Mouse (Mus musculus) forebrain, embryonic 12.5 days (tissue): ENCODE results near the gene Slc36a1. TPM values are rescaled to one million over a fixed set of nuclear protein-coding genes. Genes with fewer than 3 reads are reported as not detected.

ENCODE experiments used
- ATAC-seq: fragments of 200-750 bp; cut with Nextera tagmentation; 2 replicates; pipeline ENCODE4 v1.8.0; 2017; ENCODE audit warnings: moderate TSS enrichment; ENCODE audit not compliant: low FRiP score
- H3K27ac ChIP-seq: fragments of 300-500 bp; sonication (generic); 2 replicates; pipeline ENCODE4 v1.5.1; 2016; ENCODE audit warnings: mild to moderate bottlenecking
- H3K27me3 ChIP-seq: fragments of 300-500 bp; sonication (generic); 2 replicates; pipeline ENCODE4 v1.6.1; 2016; ENCODE audit warnings: mild to moderate bottlenecking
- H3K36me3 ChIP-seq: fragments of 300-500 bp; sonication (generic); replicated peaks from 2 replicates; pipeline ENCODE4 v1.6.1; 2016; ENCODE audit warnings: mild to moderate bottlenecking
- H3K4me1 ChIP-seq: fragments of 300-500 bp; sonication (generic); 2 replicates; pipeline ENCODE4 v1.6.1; 2016
- H3K4me2 ChIP-seq: fragments of 300-500 bp; sonication (generic); 2 replicates; pipeline ENCODE4 v1.6.1; 2016; ENCODE audit warnings: mild to moderate bottlenecking, moderate library complexity
- H3K4me3 ChIP-seq: fragments of 300-500 bp; sonication (generic); replicated peaks from 2 replicates; pipeline ENCODE4 v1.5.1; 2016; ENCODE audit warnings: mild to moderate bottlenecking
- H3K9ac ChIP-seq: fragments of 300-500 bp; sonication (generic); 2 replicates; pipeline ENCODE4 v1.6.1; 2016; ENCODE audit warnings: mild to moderate bottlenecking
- H3K9me3 ChIP-seq: fragments of 300-500 bp; sonication (generic); 2 replicates; pipeline ENCODE4 v1.6.1; 2016
- WGBS: fragments of 180-500 bp; shearing (Covaris S2); methylation state at CpG from one replicate; pipeline ENCODE4 v1.1.7; 2016; 5-methylcytosine and 5-hydroxymethylcytosine counted together
- polyA plus RNA-seq: library from polyadenylated mRNA; unstranded; fragments of >200 nt; fragmentation: Nextera tagmentation; extraction: Ambion mirVana; gene quantifications from 2 replicates; pipeline ENCODE4 v1.2.1, GENCODE M21; 2016

Slc36a1 gene
- 1.2 and 1.3 TPM in 2 replicates for polyA plus RNA-seq

DNA sequence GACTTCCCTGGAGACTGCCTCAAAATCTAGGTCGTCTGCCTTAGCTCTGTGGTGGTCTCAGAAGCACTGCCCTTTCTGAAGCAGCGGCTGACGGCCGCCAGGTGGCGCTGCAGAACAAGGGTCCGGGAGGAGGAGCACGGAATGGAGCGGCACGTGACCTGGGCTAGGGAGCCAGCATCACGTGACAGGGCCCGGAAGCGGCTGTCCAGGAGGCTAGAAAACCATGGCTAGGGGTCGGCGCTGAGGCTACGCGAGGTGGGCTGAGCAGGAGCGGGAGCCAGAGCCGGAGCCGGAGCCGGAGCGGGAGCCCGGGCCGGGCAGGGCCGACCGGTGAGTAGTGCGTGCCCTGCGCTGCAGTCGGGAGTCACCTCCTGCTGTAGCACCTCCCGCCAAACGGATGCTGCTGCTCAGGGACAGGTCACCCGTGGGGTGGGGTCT, at the start of gene Slc36a1:
TSS of gene Slc36a1 (plus strand) at position 192 of the 438 bp plus-strand sequence.
- Histone ChIP-seq H3K36me3 (no peaks in the 10 kb centered on the region), H3K4me2 (peak within 1 kb of the TSS; percentile 98), H3K4me1 (peaks cover 12% of the 10 kb centered on the region), H3K27me3 (peaks cover 5% of the 10 kb centered on the region; the same call in 1 of the 2 replicates), H3K9me3 (no peaks in the 10 kb centered on the region), H3K4me3 (peak within 1 kb of the TSS; percentile 83), H3K27ac (no peak within 1 kb of the TSS), H3K9ac (peak within 1 kb of the TSS; percentile 78)
- ATAC-seq: peak; percentile 96
- under 1% methylated on average over 31 of the region's 31 CpGs for WGBS

DNA sequence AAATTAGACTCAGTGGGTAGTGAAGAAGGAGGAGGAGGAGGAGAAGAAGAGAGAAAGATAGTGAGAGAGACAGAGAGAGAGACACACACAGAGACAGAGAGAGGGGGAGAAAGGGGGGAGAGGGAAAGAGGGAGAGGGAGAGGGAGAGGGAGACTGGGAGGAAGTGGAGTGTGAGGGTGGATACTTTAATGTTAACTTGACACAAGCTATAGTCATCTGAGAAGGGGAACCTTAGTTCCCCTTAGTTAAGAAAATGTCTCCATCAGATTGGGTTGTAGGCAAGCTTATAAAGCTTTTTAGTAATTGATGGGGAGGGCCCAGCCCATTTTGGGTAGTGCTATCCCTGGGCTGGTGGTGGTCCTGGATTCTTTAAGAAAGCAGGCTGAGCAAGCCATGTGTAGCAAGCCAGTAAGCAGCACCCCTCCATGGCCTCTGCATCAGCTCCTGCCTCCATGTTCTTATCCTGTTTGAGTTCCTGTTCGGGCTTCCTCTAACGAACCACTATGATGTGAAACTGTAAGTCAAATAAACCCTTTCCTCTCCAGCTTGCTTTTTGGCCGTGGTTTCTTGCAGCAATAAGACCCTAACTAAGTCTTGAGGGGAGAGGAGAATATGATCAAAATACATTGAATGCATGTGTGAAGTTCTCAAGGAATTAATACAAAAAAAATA, 49.6 kb upstream of the Slc36a1 start:
- no peak overlapping the region for H3K4me3 ChIP-seq
- H3K4me2 ChIP-seq: no peak overlapping the region
- H3K9ac ChIP-seq: no peak overlapping the region
- no peaks in the 10 kb centered on the region for H3K9me3 ChIP-seq
- 71% methylated on average over 3 of the region's 3 CpGs for WGBS
- H3K27me3 ChIP-seq: no peaks in the 10 kb centered on the region
- no peaks in the 10 kb centered on the region for H3K36me3 ChIP-seq
- no peak for ATAC-seq
- no peaks in the 10 kb centered on the region for H3K4me1 ChIP-seq
- no peak overlapping the region for H3K27ac ChIP-seq

DNA sequence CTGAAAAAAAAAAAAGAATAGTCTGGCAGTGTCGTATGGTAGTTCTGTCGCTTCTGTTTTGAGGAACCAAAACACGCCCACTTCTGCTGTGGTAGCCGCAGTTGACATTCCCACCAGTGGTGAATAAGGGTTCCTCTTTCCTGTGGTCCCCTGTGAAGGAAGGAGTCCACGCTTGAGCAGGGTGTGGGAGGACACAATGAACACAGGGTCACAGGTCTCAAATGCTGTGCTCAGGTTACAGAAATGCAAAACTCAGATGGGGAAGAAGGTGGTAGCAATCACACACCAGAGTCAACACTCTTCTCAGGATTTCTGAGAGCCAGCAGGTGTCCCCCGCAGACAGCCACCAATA, 49.1 kb upstream of the Slc36a1 start:
- no peak overlapping the region for H3K27ac ChIP-seq
- H3K4me3 ChIP-seq: no peak overlapping the region
- H3K9me3 ChIP-seq: no peaks in the 10 kb centered on the region
- no peaks in the 10 kb centered on the region for H3K27me3 ChIP-seq
- no peak for ATAC-seq
- no peak overlapping the region for H3K9ac ChIP-seq
- H3K4me2 ChIP-seq: no peak overlapping the region
- no peaks in the 10 kb centered on the region for H3K4me1 ChIP-seq
- 85% methylated on average over 6 of the region's 6 CpGs for WGBS
- no peaks in the 10 kb centered on the region for H3K36me3 ChIP-seq

DNA sequence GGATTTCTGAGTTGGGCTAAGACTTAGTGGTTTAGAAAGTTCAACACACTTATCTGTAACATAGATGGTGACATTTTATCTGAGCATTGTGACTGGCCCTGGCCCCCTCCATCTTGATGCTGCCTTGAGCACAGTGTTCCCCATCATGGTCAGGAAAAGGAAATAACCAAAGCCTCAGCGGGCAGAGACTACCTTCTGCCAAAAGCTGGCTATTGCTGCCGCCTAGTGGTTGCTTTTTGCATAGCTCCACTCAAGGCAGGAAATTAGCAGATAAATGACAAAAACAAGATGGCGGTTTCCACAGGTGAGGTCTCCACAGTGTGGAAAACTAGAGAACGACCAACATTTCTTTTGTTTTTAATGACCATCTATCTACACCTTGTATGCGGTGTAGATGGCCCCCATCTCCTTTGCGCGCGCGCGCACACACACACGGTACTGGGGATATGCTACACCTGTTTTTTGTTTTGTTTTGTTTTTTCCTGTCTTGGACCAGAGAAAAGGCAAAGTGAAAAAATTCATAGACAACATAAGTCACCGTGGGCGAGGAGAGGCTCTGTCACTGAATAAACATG, 45.3 kb upstream of the Slc36a1 start:
- H3K9ac ChIP-seq: no peak overlapping the region
- ATAC-seq: no peak
- no peaks in the 10 kb centered on the region for H3K9me3 ChIP-seq
- H3K4me3 ChIP-seq: no peak overlapping the region
- H3K27ac ChIP-seq: no peak overlapping the region
- 53% methylated on average over 13 of the region's 13 CpGs for WGBS
- no peaks in the 10 kb centered on the region for H3K4me1 ChIP-seq
- no peaks in the 10 kb centered on the region for H3K36me3 ChIP-seq
- H3K4me2 ChIP-seq: no peak overlapping the region
- no peaks in the 10 kb centered on the region for H3K27me3 ChIP-seq

DNA sequence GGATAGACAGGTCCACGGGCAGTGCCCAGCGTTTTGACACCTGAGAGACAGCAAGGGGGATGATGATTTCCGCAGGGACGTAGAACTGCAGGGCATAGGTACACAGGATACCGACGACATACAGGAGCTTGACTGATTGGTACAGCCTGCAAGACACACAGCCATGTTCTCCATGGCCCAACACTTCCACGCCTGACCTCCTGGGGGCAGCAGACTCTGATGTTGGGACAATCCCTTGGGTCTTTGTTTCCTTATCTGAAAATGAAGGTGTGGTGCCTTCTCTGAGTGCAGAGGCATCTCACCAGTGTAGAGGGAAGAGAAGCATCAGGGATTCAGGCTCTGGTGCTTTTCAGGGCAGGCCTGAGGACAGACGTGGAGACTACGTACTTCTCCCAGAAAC, 41.5 kb upstream of the Slc36a1 start:
- no peaks in the 10 kb centered on the region for H3K36me3 ChIP-seq
- no peak overlapping the region for H3K4me3 ChIP-seq
- H3K4me1 ChIP-seq: no peaks in the 10 kb centered on the region
- no peak overlapping the region for H3K4me2 ChIP-seq
- no peaks in the 10 kb centered on the region for H3K27me3 ChIP-seq
- no peak overlapping the region for H3K9ac ChIP-seq
- WGBS: 51% methylated on average over 9 of the region's 9 CpGs
- no peaks in the 10 kb centered on the region for H3K9me3 ChIP-seq
- no peak for ATAC-seq
- H3K27ac ChIP-seq: no peak overlapping the region

DNA sequence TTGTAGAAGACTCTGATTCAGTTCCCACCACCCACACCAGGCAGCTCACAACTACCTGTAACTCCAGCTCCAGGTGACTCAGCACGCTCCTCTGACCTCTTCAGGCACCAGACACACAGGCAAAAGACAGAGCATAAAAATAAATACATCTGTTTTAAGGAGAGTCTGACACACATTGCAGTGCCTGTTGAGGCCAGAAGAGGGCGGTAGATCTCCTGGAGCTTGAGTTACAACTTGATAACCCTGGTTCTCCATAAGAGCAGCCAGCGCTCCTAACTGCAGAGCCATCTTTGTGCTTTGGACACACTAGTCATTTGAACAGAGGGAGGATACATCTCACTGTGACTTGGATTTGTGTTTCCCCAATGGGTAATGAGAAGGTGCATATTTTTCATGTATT, 39.4 kb upstream of the Slc36a1 start:
- 44% methylated on average over 3 of the region's 3 CpGs for WGBS
- no peak overlapping the region for H3K4me3 ChIP-seq
- no peaks in the 10 kb centered on the region for H3K9me3 ChIP-seq
- H3K36me3 ChIP-seq: no peaks in the 10 kb centered on the region
- no peaks in the 10 kb centered on the region for H3K27me3 ChIP-seq
- H3K27ac ChIP-seq: no peak overlapping the region
- H3K9ac ChIP-seq: no peak overlapping the region
- no peak overlapping the region for H3K4me2 ChIP-seq
- no peaks in the 10 kb centered on the region for H3K4me1 ChIP-seq
- no peak for ATAC-seq

DNA sequence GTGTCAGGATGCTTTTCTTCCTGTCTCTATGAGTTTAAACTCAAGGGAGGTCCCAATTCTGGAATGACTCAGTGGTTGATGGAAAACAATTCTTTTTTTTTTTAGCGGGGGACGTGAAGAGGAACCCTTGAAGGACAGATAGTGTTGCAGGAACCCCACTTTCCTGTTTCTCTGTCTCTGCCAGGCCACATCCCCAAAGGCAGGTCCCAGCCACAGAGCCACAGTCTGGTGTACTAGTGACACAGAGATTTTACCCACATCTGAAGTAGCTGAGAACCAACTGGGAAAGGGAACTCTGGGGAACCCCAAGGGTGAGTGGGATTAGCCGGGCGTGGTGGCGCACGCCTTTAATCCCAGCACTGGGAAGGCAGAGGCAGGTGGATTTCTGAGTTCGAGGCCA, 38.4 kb upstream of the Slc36a1 start:
- Histone ChIP-seq H3K36me3 (no peaks in the 10 kb centered on the region), H3K4me3 (no peak overlapping the region), H3K27ac (no peak overlapping the region), H3K27me3 (no peaks in the 10 kb centered on the region), H3K9ac (no peak overlapping the region), H3K4me1 (no peaks in the 10 kb centered on the region), H3K9me3 (no peaks in the 10 kb centered on the region), H3K4me2 (no peak overlapping the region)
- ATAC-seq: no peak
- 87% methylated on average over 7 of the region's 7 CpGs for WGBS

DNA sequence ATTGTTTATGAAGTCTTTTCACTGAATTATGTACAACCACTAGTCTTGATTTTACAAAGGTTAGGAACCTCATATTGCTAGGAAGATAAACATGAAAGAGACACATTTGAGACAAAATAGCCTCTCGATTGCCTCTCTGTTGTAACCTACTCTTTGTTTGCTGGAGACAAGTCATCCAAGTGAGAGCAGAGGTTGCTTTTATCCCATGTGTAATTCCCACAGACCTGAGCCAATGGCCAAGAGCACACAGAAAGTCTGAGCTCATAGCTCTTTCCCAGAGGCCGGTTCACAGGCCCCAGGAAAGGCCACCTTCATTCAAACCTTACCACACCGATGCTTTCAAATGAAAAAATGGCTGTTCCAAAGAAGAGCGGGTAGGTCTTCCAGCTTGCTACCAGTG, 35.6 kb upstream of the Slc36a1 start:
- ATAC-seq: no peak
- H3K27ac ChIP-seq: no peak overlapping the region
- no peak overlapping the region for H3K4me3 ChIP-seq
- H3K36me3 ChIP-seq: no peaks in the 10 kb centered on the region
- WGBS: 86% methylated on average over 4 of the region's 4 CpGs
- no peak overlapping the region for H3K4me2 ChIP-seq
- H3K9me3 ChIP-seq: no peaks in the 10 kb centered on the region
- H3K9ac ChIP-seq: no peak overlapping the region
- H3K27me3 ChIP-seq: no peaks in the 10 kb centered on the region
- H3K4me1 ChIP-seq: no peaks in the 10 kb centered on the region

DNA sequence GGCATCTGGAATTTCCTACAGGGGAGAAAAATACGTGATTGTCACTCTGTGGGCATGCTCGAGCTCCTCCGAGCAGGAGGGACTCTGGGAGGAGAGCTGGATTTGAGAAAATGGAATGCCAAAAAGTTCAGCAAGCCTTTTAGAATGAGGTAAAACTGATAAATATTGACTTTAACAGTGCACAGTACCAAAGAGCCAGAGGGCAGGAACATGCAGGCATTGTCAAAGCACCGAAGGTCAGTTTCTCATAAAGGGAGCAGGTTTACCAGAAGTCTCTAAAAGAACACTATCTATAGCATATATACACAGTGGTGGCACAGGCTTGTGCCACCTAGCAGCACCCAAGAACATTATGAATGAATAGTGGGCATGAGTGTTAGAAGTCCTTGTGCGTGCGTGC, 35.2 kb upstream of the Slc36a1 start:
- 92% methylated on average over 6 of the region's 6 CpGs for WGBS
- H3K4me1 ChIP-seq: no peaks in the 10 kb centered on the region
- H3K4me2 ChIP-seq: no peak overlapping the region
- no peak overlapping the region for H3K27ac ChIP-seq
- H3K9me3 ChIP-seq: no peaks in the 10 kb centered on the region
- ATAC-seq: no peak
- no peaks in the 10 kb centered on the region for H3K27me3 ChIP-seq
- no peaks in the 10 kb centered on the region for H3K36me3 ChIP-seq
- no peak overlapping the region for H3K4me3 ChIP-seq
- H3K9ac ChIP-seq: no peak overlapping the region

DNA sequence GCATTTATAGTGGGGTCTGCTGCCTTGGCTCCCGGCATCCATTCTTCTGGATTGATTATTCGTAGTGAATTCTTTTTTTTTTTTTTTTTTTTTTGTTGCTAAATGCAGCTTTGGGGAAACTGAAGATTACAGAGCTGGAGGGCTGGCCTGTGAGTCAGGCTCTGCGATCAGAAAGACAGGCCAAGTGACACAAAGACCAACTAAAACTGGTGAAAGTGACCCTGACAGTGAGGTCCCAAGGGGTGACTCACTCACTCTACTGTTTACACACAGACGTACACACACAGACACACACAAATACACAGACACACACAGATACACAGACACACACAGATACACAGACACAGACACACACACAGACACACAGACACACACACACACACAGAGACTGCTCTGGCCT, 33.6 kb upstream of the Slc36a1 start:
- Histone ChIP-seq H3K9me3 (no peaks in the 10 kb centered on the region), H3K27ac (no peak overlapping the region), H3K9ac (no peak overlapping the region), H3K36me3 (no peaks in the 10 kb centered on the region), H3K4me3 (no peak overlapping the region), H3K4me2 (no peak overlapping the region), H3K27me3 (no peaks in the 10 kb centered on the region), H3K4me1 (no peaks in the 10 kb centered on the region)
- WGBS: 80% methylated on average over 4 of the region's 4 CpGs
- no peak for ATAC-seq

DNA sequence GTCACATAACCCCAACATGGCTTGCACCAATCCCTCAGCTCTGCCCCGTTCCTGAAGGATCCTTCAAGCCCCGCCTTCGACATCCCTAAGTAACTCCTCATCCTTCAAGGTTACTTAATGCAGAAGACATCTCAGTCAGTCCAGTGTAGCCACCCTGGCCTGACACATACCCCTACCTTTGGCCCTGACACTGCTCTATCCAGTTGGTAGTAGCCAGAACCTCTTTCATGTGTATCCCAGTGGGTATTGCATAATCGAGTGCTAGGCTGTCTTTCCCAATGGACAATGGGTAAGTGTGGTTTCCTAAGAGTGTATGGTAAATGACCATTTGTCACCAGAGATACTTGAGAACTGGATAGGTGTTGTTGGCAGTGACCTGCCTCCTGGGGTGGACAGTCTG, 25.3 kb upstream of the Slc36a1 start:
- Histone ChIP-seq H3K9me3 (no peaks in the 10 kb centered on the region), H3K4me1 (no peaks in the 10 kb centered on the region), H3K4me3 (no peak overlapping the region), H3K27me3 (no peaks in the 10 kb centered on the region), H3K4me2 (no peak overlapping the region), H3K9ac (no peak overlapping the region), H3K27ac (no peak overlapping the region), H3K36me3 (no peaks in the 10 kb centered on the region)
- ATAC-seq: no peak
- WGBS: 83% methylated on average over 4 of the region's 4 CpGs

DNA sequence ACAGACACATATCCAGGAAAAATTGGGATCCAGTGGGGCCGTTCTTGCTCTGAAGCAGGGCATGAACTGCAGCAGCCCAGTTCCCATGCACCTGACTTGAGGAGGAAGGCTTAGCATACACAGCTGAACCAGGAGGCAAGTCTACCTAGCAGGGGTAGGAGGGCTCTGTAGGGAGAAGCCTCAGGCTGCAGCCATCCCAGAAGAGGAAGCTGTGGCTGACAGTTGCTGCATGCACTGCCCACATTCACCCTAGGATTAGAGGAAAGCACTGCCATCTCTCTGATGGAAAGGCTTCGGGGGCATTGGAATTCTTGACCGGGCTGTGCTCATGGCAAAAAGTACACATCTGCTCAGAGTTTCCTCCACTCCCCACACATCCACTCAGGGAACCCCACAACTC, 24.3 kb upstream of the Slc36a1 start:
- no peaks in the 10 kb centered on the region for H3K36me3 ChIP-seq
- H3K4me1 ChIP-seq: no peaks in the 10 kb centered on the region
- ATAC-seq: no peak
- H3K27ac ChIP-seq: no peak overlapping the region
- no peaks in the 10 kb centered on the region for H3K9me3 ChIP-seq
- 90% methylated on average over 3 of the region's 3 CpGs for WGBS
- no peak overlapping the region for H3K9ac ChIP-seq
- no peak overlapping the region for H3K4me2 ChIP-seq
- H3K4me3 ChIP-seq: no peak overlapping the region
- no peaks in the 10 kb centered on the region for H3K27me3 ChIP-seq

DNA sequence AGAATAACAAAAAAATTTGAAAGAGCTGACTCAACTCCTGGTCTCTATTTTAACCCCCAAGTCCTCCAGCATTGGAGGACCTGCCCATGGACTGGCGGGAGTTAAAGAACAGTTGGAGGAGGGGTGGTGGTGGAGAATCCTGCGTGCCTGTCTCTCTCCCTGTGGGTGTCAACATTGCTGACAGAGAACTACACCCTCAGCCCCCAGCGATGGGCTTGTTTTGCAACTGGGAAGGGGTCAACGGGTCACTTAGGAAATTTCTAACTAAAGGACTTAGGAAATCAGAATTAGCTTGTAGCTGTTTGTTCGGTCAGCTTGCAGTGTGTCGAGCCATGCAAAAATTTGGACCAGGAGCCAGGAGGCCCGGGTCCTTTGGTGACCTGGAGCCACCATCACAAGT, 21.0 kb upstream of the Slc36a1 start:
- no peak for ATAC-seq
- no peak overlapping the region for H3K4me2 ChIP-seq
- no peaks in the 10 kb centered on the region for H3K27me3 ChIP-seq
- H3K9me3 ChIP-seq: no peaks in the 10 kb centered on the region
- H3K9ac ChIP-seq: no peak overlapping the region
- H3K27ac ChIP-seq: no peak overlapping the region
- 72% methylated on average over 7 of the region's 7 CpGs for WGBS
- no peaks in the 10 kb centered on the region for H3K4me1 ChIP-seq
- no peak overlapping the region for H3K4me3 ChIP-seq
- no peaks in the 10 kb centered on the region for H3K36me3 ChIP-seq
